Mouse (Mus musculus): ENCODE measurements around the gene Ccdc81.

DNA sequence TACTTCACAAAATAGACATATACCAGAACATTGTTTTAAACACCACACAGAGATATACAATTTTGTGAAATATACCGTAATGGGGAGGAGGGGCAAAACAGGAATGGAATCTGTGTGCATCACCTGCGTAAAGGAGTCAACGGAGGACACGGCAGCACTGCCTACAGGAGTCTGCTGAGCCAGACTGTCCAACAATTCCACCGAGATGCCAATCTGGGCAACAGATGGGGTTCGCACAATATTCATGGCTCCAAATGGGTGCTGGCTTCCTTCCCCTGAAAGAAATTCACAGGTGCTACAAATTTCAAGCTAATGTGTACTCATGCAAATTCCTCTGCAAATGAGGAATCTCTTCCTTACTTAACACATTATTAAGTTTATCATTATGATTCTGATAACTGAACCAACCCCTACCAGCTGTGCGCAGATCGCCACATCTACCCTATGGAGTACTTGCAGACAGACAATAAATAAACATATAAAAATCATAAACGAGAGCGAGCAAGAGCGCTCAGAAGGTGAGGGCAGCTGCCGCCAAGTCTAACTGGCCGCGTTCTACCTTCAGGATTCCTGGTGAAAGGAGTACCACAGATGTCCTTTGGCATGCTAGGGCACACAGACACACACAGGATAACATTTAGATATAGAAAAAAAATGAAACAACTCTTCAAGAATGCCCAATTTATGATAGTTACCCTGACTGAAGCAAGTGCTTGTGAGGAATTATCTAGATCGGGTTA is 20.2 kb upstream of the Ccdc81 start:
- TF ChIP-seq CTCF (IDR thresholded peaks at IDR 0.05; ENCODE audit: low read depth), result no peak
- no peak for TF ChIP-seq EP300 (optimal IDR thresholded peaks at IDR 0.05)
